8 mouse cellular contexts compared by ENCODE assay signal in the genomic region with DNA sequence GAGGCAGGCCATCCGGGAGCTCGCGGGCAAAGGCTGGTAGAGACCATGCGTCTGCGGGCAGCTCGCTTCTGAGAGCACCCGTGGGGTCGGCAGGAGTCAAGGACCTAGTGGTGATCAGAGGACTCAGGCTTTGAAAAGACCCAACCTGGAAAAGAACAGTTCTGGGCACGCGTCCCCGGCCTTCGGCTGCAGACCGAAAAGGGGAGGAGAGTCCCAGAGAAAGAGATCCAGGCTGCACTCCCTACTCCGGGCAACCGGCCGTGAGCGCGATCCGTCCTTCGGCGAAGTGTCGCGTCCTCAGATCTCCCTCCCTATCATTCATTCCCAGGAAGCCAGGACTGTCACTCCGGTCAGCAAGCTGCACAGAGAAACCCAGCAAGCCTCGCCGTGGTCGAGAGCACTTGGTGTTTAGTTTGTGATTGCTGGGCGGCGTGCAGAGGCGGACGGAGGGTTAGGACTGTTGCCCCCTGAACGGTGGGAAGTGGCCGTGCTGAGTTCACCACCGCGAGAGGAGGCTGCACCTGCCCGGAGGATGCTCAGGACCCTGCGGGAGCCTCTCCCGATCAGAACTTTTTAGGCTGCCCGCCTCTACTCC. TPM values are rescaled to one million over a fixed set of nuclear protein-coding genes. Genes with fewer than 3 reads are reported as not detected.
A peak's percentile ranks its signal among the peaks of the same experiment; 100 is the strongest.
DNase-seq lines count a peak whose midpoint lies in the region; ATAC-seq and TF ChIP-seq lines count a peak whose summit lies in the region.

No protein-coding gene starts in this region.

- H3K9ac ChIP-seq in ES-Bruce4 (ENCODE audit: low read depth, poor library complexity, severe bottlenecking): peak overlapping the region; percentile 36
- H3K9ac ChIP-seq in heart, embryonic 15.5 days: no peak overlapping the region; the same call in 1 of the 2 replicates
- peak overlapping the region; percentile 34 for H3K9ac ChIP-seq in limb, embryonic 14.5 days (ENCODE audit: low read depth, low read length, severe bottlenecking)

- intact Hi-C loops in gastrocnemius, adult 2 months (cut with DNase I): no loop called here

- H3K36me3 ChIP-seq in ES-Bruce4 (ENCODE audit: control insufficient read depth, insufficient read depth, low read length, poor library complexity, severe bottlenecking): no peaks in the 10 kb centered on the region
- no peaks in the 10 kb centered on the region for H3K36me3 ChIP-seq in heart, embryonic 15.5 days
- no peaks in the 10 kb centered on the region for H3K36me3 ChIP-seq in limb, embryonic 14.5 days (ENCODE audit: control insufficient read depth, insufficient read depth, low read length)

- no peak overlapping the region for H3K27ac ChIP-seq in gastrocnemius, adult 2 months
- H3K27ac ChIP-seq in ES-Bruce4 (ENCODE audit: insufficient read depth, low read length): no peak overlapping the region
- no peak overlapping the region for H3K27ac ChIP-seq in heart, embryonic 15.5 days
- no peak overlapping the region for H3K27ac ChIP-seq in limb, embryonic 14.5 days (replicated peaks; ENCODE audit: low read depth, low read length)

- peaks cover 11% of the 10 kb centered on the region for H3K27me3 ChIP-seq in ES-Bruce4 (ENCODE audit: control insufficient read depth, insufficient read depth, low read length, poor library complexity, severe bottlenecking)
- peaks cover 64% of the 10 kb centered on the region for H3K27me3 ChIP-seq in heart, embryonic 15.5 days
- peaks cover 55% of the 10 kb centered on the region for H3K27me3 ChIP-seq in limb, embryonic 14.5 days (ENCODE audit: control insufficient read depth, insufficient read depth, low read length)

- H3K9me3 ChIP-seq in ES-Bruce4 (replicated peaks; ENCODE audit: control insufficient read depth, insufficient read depth, low read length, poor library complexity, severe bottlenecking): no peaks in the 10 kb centered on the region
- no peaks in the 10 kb centered on the region for H3K9me3 ChIP-seq in heart, embryonic 15.5 days (replicated peaks)
- no peaks in the 10 kb centered on the region for H3K9me3 ChIP-seq in limb, embryonic 14.5 days (ENCODE audit: control insufficient read depth, low read length)

- DNase-seq in gastrocnemius, adult 2 months: peak; percentile 46
- DNase-seq in gastrocnemius, adult 8-10 months (ENCODE audit: low spot score in 2 of 2): no peak
- DNase-seq in embryo, embryonic 11.5 days (ENCODE audit: low read depth, low spot score): peak; percentile 8
- DNase-seq in limb, embryonic 14.5 days (ENCODE audit: low spot score): no peak
- peak; percentile 43 for DNase-seq in right cerebral cortex, adult 18-20 months
- no peak for DNase-seq in Muller cell, postnatal 12 days (ENCODE audit: inconsistent ontology term)

- no peak for TF ChIP-seq EP300 in ES-Bruce4 (IDR thresholded peaks at IDR 0.05; ENCODE audit: insufficient read depth, low read depth, low read length)

- peak overlapping the region; percentile 81 for H3K4me3 ChIP-seq in gastrocnemius, adult 2 months
- H3K4me3 ChIP-seq in ES-Bruce4 (ENCODE audit: low read depth, low read length): peak overlapping the region; percentile 58
- H3K4me3 ChIP-seq in heart, embryonic 15.5 days: peak overlapping the region; percentile 53
- peak overlapping the region; percentile 53 for H3K4me3 ChIP-seq in limb, embryonic 14.5 days (replicated peaks; ENCODE audit: low read length)

- WGBS in heart, embryonic 15.5 days: under 1% methylated on average over 39 of the region's 39 CpGs
- under 1% methylated on average over 39 of the region's 39 CpGs for WGBS in limb, embryonic 14.5 days

- no peak for ATAC-seq in heart, embryonic 15.5 days (replicated peaks; ENCODE audit: insufficient number of reproducible peaks, insufficient read depth, low FRiP score, low read depth)
- peak; percentile 10; the same call in 1 of the 2 replicates for ATAC-seq in limb, embryonic 14.5 days (ENCODE audit: low FRiP score, low read depth)

- no peak for TF ChIP-seq CTCF in gastrocnemius, adult 2 months (IDR thresholded peaks at IDR 0.05)
- TF ChIP-seq CTCF in ES-Bruce4 (IDR thresholded peaks at IDR 0.05; ENCODE audit: low read depth, low read length): no peak

- TF ChIP-seq POLR2A in ES-Bruce4 (IDR thresholded peaks at IDR 0.05; ENCODE audit: insufficient read depth, low read length): no peak
- no peak for TF ChIP-seq POLR2A in limb, embryonic 14.5 days (IDR thresholded peaks at IDR 0.05; ENCODE audit: borderline replicate concordance, extremely low read depth, insufficient read depth, insufficient read length)

- H3K4me1 ChIP-seq in ES-Bruce4 (ENCODE audit: control insufficient read depth, insufficient read depth, low read length): no peaks in the 10 kb centered on the region
- peaks cover 28% of the 10 kb centered on the region for H3K4me1 ChIP-seq in heart, embryonic 15.5 days (replicated peaks)
- H3K4me1 ChIP-seq in limb, embryonic 14.5 days (ENCODE audit: control insufficient read depth, insufficient read depth, low read length): peaks cover 10% of the 10 kb centered on the region

- peak overlapping the region; percentile 97 for H3K4me2 ChIP-seq in heart, embryonic 15.5 days
- peak overlapping the region; percentile 99 for H3K4me2 ChIP-seq in limb, embryonic 14.5 days (replicated peaks; ENCODE audit: low read depth, low read length, severe bottlenecking)

RNA-seq across cellular contexts. Expression of a gene that starts 0.7 kb away (rescaled TPM):
- total RNA-seq in gastrocnemius, adult 2 months (2021): 1 to 10 TPM; 1.3 to 2.0 TPM
- total RNA-seq in gastrocnemius, adult 8-10 months (2022): 1 to 10 TPM in 1 of 4 experiments, under 1 TPM in 3; 0.34 to 1.1 (median 0.47) TPM
- polyA plus RNA-seq in ES-Bruce4 (2011; ENCODE audit: insufficient read depth, insufficient read length, low read depth, missing spikeins): 0.34 and 0.41 TPM in 2 replicates
- 0.01 and 0.23 TPM in 2 replicates for polyA plus RNA-seq in heart, embryonic 15.5 days (2015; fragmentation: Nextera tagmentation; extraction: Ambion mirVana)
- 2.3 and 2.4 TPM in 2 replicates for polyA plus RNA-seq in limb, embryonic 14.5 days (2012; rRNA removed)
- 1.2 TPM in 2 replicates for polyA plus RNA-seq in limb, embryonic 14.5 days (2014; fragmentation: Nextera tagmentation; extraction: Ambion mirVana)

Comparison
In these comparisons a context has a peak if more than half of its experiments do, and no peak if none do; other contexts are left out.
1. DNase-seq: peak in gastrocnemius, adult 2 months (single experiment), embryo, embryonic 11.5 days (single experiment) and right cerebral cortex, adult 18-20 months (single experiment); none in gastrocnemius, adult 8-10 months (0 of 2), limb, embryonic 14.5 days (single experiment) and Muller cell, postnatal 12 days (single experiment).
2. Peak in every context shown above with its lines, with median percentiles within 50 percentile points of each other: H3K4me3 ChIP-seq.